ENCODE assay signal across 5 mouse cellular contexts in genomic region chr5:18565176-18565920, GRCm38 (mm10).
DNase-seq lines count a peak whose midpoint lies in the region; TF ChIP-seq lines count a peak whose summit lies in the region.
"Not testable (repeated sequence)": the region's sequence is repeated elsewhere in the genome, so short reads cannot be mapped to it uniquely, and the experiment has no call there.

No protein-coding gene starts in this region.

- H3K4me3 ChIP-seq in ES-Bruce4 (ENCODE audit: low read depth, low read length); ES-E14 (ENCODE audit: insufficient read depth in 1 of 2, low read depth in 1 of 2, low read length in 2 of 2, poor library complexity in 1 of 2, severe bottlenecking in 1 of 2): not testable (repeated sequence)

- H3K27ac ChIP-seq in ES-Bruce4 (ENCODE audit: insufficient read depth, low read length), result peak overlapping the region; percentile 98
- H3K27ac ChIP-seq in ES-E14 (ENCODE audit: insufficient read depth, low read depth, low read length, poor library complexity, severe bottlenecking), result peak overlapping the region; percentile 85; the same call in 1 of the 2 replicates

- not testable (repeated sequence) for H3K27me3 ChIP-seq in ES-Bruce4 (ENCODE audit: control insufficient read depth, insufficient read depth, low read length, poor library complexity, severe bottlenecking)

- not testable (repeated sequence) for TF ChIP-seq CTCF in ES-Bruce4 (IDR thresholded peaks at IDR 0.05; ENCODE audit: low read depth, low read length)

- not testable (repeated sequence) for TF ChIP-seq POLR2A in ES-Bruce4 (IDR thresholded peaks at IDR 0.05; ENCODE audit: insufficient read depth, low read length)

- not testable (repeated sequence) for H3K9ac ChIP-seq in ES-Bruce4 (ENCODE audit: low read depth, poor library complexity, severe bottlenecking); ES-E14 (ENCODE audit: insufficient read depth, low read depth, low read length, poor library complexity, severe bottlenecking)

- in situ Hi-C loops in ES-E14 (cut with MboI; ENCODE audit: low sequenced_read_pairs in 2 of 2, unreplicated experiment in 2 of 2), result not testable (repeated sequence)

- H3K4me1 ChIP-seq in ES-Bruce4 (ENCODE audit: control insufficient read depth, insufficient read depth, low read length); ES-E14 (ENCODE audit: control insufficient read depth in 2 of 2, insufficient read depth in 2 of 2, low read length in 2 of 2, poor library complexity in 1 of 2): not testable (repeated sequence)

- peaks cover 13% of the 10 kb centered on the region for H3K9me3 ChIP-seq in ES-Bruce4 (replicated peaks; ENCODE audit: control insufficient read depth, insufficient read depth, low read length, poor library complexity, severe bottlenecking)
- not testable (repeated sequence) for H3K9me3 ChIP-seq in ES-E14 (ENCODE audit: control insufficient read depth, insufficient read depth, low read depth, low read length)

- not testable (repeated sequence) for TF ChIP-seq EP300 in ES-Bruce4 (IDR thresholded peaks at IDR 0.05; ENCODE audit: insufficient read depth, low read depth, low read length)

- not testable (repeated sequence) for H3K36me3 ChIP-seq in ES-Bruce4 (ENCODE audit: control insufficient read depth, insufficient read depth, low read length, poor library complexity, severe bottlenecking); ES-E14 (ENCODE audit: control insufficient read depth, insufficient read depth, low read length, poor library complexity, severe bottlenecking)

- DNase-seq in ES-CJ7 (ENCODE audit: low read depth, low spot score) (peak; percentile 93), R1 (ENCODE audit: low read depth, low spot score) (peak; percentile 96), ZHBTc4 (ENCODE audit: low read depth, low spot score) (peak; percentile 88)
- DNase-seq in ES-E14 (ENCODE audit: low read depth, low spot score), result not testable (repeated sequence)

TF ChIP-seq in ES-E14, 5 proteins besides CTCF, POLR2A, EP300 and RAD21:
- peak; percentile 41; the same call in 1 of the 2 replicates for TF ChIP-seq CHD2 (IDR thresholded peaks at IDR 0.05; ENCODE audit: low read depth, low read length)
